Mouse (Mus musculus) spleen, adult 2 months (tissue): Measurements from ENCODE around the gene Agbl4.

Source experiments
- CTCF ChIP-seq: fragments of 200-500 bp; IDR thresholded peaks from 2 replicates; pipeline ENCODE4 v1.5.1; 2011; ENCODE audit warnings: mild to moderate bottlenecking, inconsistent platforms; ENCODE audit not compliant: insufficient read depth, insufficient read length, insufficient replicate concordance; ENCODE audit errors: extremely low read depth
- POLR2A ChIP-seq: fragments of 200-500 bp; IDR thresholded peaks from 2 replicates; pipeline ENCODE4 v1.6.1; 2011; ENCODE audit warnings: low read depth, low read length, inconsistent platforms

DNA sequence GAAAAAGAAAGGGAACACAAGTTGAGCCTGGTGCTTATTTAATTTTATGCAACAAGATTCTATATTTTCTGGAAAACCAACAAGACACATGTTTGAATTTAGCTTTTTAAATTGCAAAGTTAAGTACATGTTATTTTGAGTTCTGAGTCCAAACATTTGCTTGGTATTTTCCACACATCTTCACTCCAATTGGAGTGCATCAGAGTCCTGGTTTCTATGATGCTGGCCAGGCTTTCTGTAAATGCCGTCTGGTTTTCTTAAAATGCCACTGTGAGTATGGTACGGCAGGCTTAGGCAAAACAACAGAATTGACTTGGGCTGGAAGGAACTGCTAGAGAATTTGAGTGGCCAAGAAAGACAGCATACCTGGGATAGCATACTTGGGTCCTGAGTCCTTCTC, 784.0 kb downstream of the Agbl4 start:
- TF ChIP-seq CTCF (no peak), POLR2A (no peak)
